Mouse (Mus musculus): ENCODE measurements around the gene Bcam. TPM values are rescaled to one million over a fixed set of nuclear protein-coding genes. Genes with fewer than 3 reads are reported as not detected.
"Not testable (repeated sequence)": the region's sequence is repeated elsewhere in the genome, so short reads cannot be mapped to it uniquely, and the experiment has no call there.

The Bcam gene
- polyA plus RNA-seq, 1 experiment, result 237 TPM

DNA sequence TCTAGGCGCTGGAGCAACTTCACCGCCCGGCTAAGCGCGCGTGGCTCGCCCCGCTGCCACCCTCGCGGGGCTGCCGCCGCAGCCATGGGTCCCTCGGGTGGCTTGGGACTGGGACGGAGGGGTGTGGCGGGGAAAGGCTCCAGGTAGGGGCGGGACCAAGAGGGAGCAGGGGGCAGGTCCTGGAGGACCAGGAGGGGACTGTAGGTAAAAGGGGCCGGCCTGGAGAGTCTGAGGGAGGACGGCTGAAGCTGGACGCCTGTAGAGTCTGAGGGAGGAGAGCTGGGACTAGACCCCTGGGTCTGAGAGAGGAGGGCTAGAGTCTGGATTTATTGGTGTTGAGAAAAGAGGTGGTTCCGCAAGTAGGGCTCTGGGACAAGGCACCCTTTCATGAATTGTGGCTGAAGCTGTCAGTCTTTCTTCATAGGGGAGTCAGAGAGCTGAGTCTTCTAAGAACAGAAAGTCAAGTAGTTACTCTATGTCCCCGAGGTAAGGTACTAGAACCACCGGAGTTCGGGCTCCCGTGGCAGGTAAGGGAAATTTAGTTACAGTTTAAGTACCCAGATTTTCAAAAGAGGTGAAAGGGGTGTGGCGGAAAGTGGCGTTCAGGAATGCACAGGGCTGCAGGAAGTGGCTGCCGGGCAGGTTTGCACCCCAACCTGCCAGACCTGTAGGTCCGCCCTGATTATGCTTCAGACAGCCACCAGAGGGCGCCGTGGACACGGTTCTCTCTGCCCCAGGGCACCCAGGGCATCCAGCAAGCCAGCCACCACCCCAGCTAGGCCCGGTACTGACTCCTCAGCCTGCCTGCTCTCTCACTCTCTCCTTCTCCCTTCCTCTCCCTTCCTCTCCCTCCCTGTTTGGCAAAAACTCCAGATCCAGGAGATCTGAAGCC is 26.1 kb upstream of the Bcam start, which contains the start of gene Cblc:
Gene Cblc, minus strand, starts transcription at position 113 of the 892 bp plus-strand sequence.
- no peaks in the 10 kb centered on the region for H3K27me3 ChIP-seq (replicated peaks; ENCODE audit: control insufficient read depth, insufficient read depth, low read length)
- H3K27ac ChIP-seq (ENCODE audit: insufficient read depth, low read depth, low read length), result peak within 1 kb of the TSS; percentile 94
- 2% methylated on average over 32 of the region's 32 CpGs for WGBS
- no peaks in the 10 kb centered on the region; the same call in 1 of the 2 replicates for H3K36me3 ChIP-seq (ENCODE audit: control insufficient read depth, insufficient read depth, low read length)
- TF ChIP-seq CTCF (conservative IDR thresholded peaks at IDR 0.05; ENCODE audit: insufficient read depth, insufficient read length, low read depth, low read length) (peak; percentile 91), POLR2A (IDR thresholded peaks at IDR 0.05; ENCODE audit: low read depth, low read length) (peak; percentile 17)
- peaks cover 10% of the 10 kb centered on the region; the same call in 1 of the 2 replicates for H3K4me1 ChIP-seq (ENCODE audit: control insufficient read depth, insufficient read depth, low read length)
- H3K4me3 ChIP-seq (ENCODE audit: insufficient read depth, low read depth, low read length), result peak within 1 kb of the TSS; percentile 67
- DNase-seq, result peak; percentile 94

DNA sequence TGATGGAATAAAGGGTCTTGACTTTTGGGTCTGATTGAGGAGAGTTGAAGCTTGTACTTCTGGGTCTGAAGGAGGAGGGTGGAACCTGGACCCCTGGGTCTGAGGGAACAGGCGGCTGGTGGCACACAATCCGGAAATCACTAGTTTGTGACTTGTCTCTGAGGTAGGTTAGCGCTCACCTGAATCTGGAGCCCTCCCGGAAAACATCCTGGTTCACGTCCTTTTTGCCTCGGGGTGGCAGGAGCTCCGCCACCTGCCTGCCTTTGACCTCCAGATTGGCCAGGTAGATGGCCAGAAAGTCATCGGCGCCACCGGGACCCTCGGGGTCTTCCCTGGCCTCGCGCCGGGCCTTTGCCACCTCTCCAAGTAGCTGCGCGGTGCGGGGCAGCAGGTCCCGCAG is 25.4 kb upstream of the Bcam start:
- H3K27me3 ChIP-seq (replicated peaks; ENCODE audit: control insufficient read depth, insufficient read depth, low read length), result no peaks in the 10 kb centered on the region
- peak overlapping the region; percentile 67 for H3K4me3 ChIP-seq (ENCODE audit: insufficient read depth, low read depth, low read length)
- 16% methylated on average over 18 of the region's 18 CpGs for WGBS
- TF ChIP-seq CTCF (conservative IDR thresholded peaks at IDR 0.05; ENCODE audit: insufficient read depth, insufficient read length, low read depth, low read length) (no peak), POLR2A (IDR thresholded peaks at IDR 0.05; ENCODE audit: low read depth, low read length) (no peak)
- H3K27ac ChIP-seq (ENCODE audit: insufficient read depth, low read depth, low read length), result peak overlapping the region; percentile 74
- DNase-seq, result peak; percentile 42
- H3K4me1 ChIP-seq (ENCODE audit: control insufficient read depth, insufficient read depth, low read length), result peaks cover 11% of the 10 kb centered on the region; the same call in 1 of the 2 replicates
- H3K36me3 ChIP-seq (ENCODE audit: control insufficient read depth, insufficient read depth, low read length), result no peaks in the 10 kb centered on the region; the same call in 1 of the 2 replicates

DNA sequence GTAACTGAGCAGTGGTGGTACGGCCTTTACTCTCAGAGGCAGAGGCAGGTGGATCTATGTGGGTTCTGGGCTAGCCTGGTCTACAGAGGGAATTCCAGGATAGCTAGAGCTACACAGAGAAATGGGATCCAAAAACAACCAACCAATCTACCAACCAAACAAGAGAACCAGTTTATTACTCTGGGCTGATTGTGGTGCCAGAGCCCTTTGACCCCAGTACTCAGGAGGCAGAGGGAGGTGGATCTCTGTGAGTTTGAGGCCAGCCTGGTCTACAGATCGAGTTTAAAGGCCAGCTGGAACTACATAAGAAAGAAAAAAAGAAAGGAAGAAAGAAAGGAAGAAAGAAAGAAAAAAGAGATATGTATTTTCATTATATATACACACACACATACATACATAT is 24.4 kb upstream of the Bcam start:
- WGBS, result 58% methylated on average over 2 of the region's 2 CpGs

DNA sequence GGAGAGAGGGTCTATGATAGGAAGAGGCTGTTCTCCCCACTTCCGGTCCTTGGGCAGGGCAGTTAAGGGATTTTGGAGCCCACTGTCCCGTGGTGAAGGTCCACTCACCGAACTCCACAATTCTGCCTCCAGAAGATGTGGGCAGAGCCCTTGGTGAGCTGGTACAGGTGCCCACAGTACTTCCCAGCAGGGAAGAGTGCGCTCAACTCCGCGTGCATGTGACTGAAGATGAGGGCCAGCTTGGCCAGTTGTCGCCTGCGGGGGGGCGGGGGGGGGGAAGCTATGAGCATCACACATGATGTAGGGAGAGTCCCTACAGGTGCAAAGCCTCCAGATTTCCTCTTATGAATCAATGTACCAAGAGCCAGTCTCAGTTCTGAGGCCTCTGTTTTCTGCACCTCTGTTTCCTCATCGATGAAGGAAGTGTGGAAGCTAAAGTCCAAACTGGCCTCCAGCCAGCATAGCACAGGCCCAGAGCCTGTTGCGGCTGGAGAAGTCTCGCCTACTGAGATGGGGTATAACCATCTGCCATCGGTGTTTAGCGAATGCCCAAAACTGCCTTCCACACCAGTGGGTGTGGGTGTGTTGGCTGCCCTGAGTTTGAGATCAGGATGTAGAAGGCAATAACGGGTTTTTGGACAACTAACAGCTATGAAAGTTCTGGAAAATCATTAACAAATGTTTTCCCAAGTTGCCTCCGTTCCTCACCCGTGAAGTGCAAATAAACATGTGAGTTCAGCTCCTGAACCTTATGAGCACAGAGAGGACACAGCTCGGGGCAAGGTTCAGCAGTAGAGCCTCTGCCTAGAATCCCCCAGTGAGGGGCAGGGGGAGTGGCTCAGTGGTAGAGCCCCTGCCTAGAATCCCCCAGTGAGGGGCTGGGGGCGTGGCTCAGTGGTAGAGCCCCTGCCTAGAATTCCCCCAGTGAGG is 22.1 kb upstream of the Bcam start:
- Histone ChIP-seq H3K27ac (ENCODE audit: insufficient read depth, low read depth, low read length) (peak overlapping the region; percentile 60), H3K4me1 (ENCODE audit: control insufficient read depth, insufficient read depth, low read length) (peaks cover 14% of the 10 kb centered on the region; the same call in 1 of the 2 replicates), H3K36me3 (ENCODE audit: control insufficient read depth, insufficient read depth, low read length) (no peaks in the 10 kb centered on the region; the same call in 1 of the 2 replicates), H3K27me3 (replicated peaks; ENCODE audit: control insufficient read depth, insufficient read depth, low read length) (no peaks in the 10 kb centered on the region), H3K4me3 (ENCODE audit: insufficient read depth, low read depth, low read length) (no peak overlapping the region)
- peak; percentile 88 for DNase-seq
- 55% methylated on average over 19 of the region's 19 CpGs for WGBS
- TF ChIP-seq POLR2A (IDR thresholded peaks at IDR 0.05; ENCODE audit: low read depth, low read length), result no peak
- TF ChIP-seq CTCF (conservative IDR thresholded peaks at IDR 0.05; ENCODE audit: insufficient read depth, insufficient read length, low read depth, low read length), result no peak

More for the DNA sequence above, 24.4 kb upstream of the Bcam start:
- TF ChIP-seq CTCF (conservative IDR thresholded peaks at IDR 0.05; ENCODE audit: insufficient read depth, insufficient read length, low read depth, low read length) (no peak), POLR2A (IDR thresholded peaks at IDR 0.05; ENCODE audit: low read depth, low read length) (no peak)
- H3K4me1 ChIP-seq (ENCODE audit: control insufficient read depth, insufficient read depth, low read length), result peaks cover 11% of the 10 kb centered on the region; the same call in 1 of the 2 replicates
- no peak overlapping the region for H3K4me3 ChIP-seq (ENCODE audit: insufficient read depth, low read depth, low read length)
- no peaks in the 10 kb centered on the region for H3K27me3 ChIP-seq (replicated peaks; ENCODE audit: control insufficient read depth, insufficient read depth, low read length)
- H3K27ac ChIP-seq (ENCODE audit: insufficient read depth, low read depth, low read length), result no peak overlapping the region
- H3K36me3 ChIP-seq (ENCODE audit: control insufficient read depth, insufficient read depth, low read length), result no peaks in the 10 kb centered on the region; the same call in 1 of the 2 replicates
- peak; percentile 57 for DNase-seq

DNA sequence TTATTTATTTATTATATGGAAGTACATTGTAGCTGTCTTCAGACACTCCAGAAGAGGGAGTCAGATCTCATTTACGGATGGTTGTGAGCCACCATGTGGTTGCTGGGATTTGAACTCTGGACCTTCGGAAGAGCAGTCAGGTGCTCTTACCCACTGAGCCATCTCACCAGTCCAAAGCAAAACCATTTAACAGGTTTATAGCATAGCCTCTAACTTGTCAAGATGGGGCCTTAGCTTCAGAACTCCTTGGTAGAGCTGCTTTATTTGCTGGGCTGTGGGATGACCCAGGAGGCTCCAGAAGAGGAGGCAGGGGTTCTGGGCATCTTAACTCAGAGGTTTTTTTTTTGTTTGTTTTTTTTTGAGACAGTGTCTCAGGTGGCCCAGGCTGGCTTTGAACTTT is 20.7 kb upstream of the Bcam start:
- not testable (repeated sequence) for H3K27ac ChIP-seq (ENCODE audit: insufficient read depth, low read depth, low read length); H3K4me3 ChIP-seq (ENCODE audit: insufficient read depth, low read depth, low read length); DNase-seq; H3K27me3 ChIP-seq (replicated peaks; ENCODE audit: control insufficient read depth, insufficient read depth, low read length); H3K36me3 ChIP-seq (ENCODE audit: control insufficient read depth, insufficient read depth, low read length)
- peaks cover 14% of the 10 kb centered on the region; the same call in 1 of the 2 replicates for H3K4me1 ChIP-seq (ENCODE audit: control insufficient read depth, insufficient read depth, low read length)
- 81% methylated on average over 2 of the region's 2 CpGs for WGBS

DNA sequence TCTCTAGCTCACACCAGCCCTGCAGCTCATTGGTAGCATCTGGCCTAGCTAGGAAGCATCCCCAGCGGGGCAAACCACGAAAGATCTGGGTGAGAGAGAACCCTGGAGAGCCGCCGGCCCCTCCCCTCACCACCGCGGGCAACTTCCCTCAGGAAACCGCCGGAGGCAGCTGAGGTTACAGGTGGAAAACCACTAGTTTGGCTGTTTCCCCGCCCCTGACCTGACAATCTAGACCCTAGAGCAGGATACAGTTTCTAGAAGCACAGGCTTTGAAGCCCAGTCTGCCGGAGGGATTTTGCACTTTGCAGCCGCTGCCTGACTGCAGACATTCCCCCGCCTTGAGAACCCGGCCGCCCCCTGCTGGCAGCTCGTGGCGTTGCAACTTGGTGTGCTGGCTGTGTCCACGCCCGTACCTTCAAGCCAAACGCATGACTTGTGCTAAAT is 19.1 kb upstream of the Bcam start:
- no peaks in the 10 kb centered on the region; the same call in 1 of the 2 replicates for H3K36me3 ChIP-seq (ENCODE audit: control insufficient read depth, insufficient read depth, low read length)
- H3K4me1 ChIP-seq (ENCODE audit: control insufficient read depth, insufficient read depth, low read length), result peaks cover 14% of the 10 kb centered on the region; the same call in 1 of the 2 replicates
- TF ChIP-seq CTCF (conservative IDR thresholded peaks at IDR 0.05; ENCODE audit: insufficient read depth, insufficient read length, low read depth, low read length) (peak; percentile 92), POLR2A (IDR thresholded peaks at IDR 0.05; ENCODE audit: low read depth, low read length) (no peak)
- 3% methylated on average over 19 of the region's 19 CpGs for WGBS
- peak overlapping the region; percentile 7; the same call in 1 of the 2 replicates for H3K4me3 ChIP-seq (ENCODE audit: insufficient read depth, low read depth, low read length)
- DNase-seq, result peak; percentile 91
- H3K27me3 ChIP-seq (replicated peaks; ENCODE audit: control insufficient read depth, insufficient read depth, low read length), result no peaks in the 10 kb centered on the region
- H3K27ac ChIP-seq (ENCODE audit: insufficient read depth, low read depth, low read length), result no peak overlapping the region
